Mouse (Mus musculus): ENCODE results near the gene Gm20909.
"Not testable (repeated sequence)": the region's sequence is repeated elsewhere in the genome, so short reads cannot be mapped to it uniquely, and the experiment has no call there.

Gm20909 gene

GRCm38 (mm10) chrY:21164270-21164669 lies at the start of gene Gm20909:
TSS of gene Gm20909 (plus strand) at chrY:21164570.
- not testable (repeated sequence) for DNase-seq

Measured in right cerebral cortex, postnatal 14 days (tissue).